Mouse (Mus musculus): ENCODE results near the gene Ntng1.

Gene Ntng1

GRCm38 (mm10) chr3:110143206-110144061 is at the start of gene Ntng1:
Gene Ntng1, minus strand, starts transcription at chr3:110144011.
- in situ Hi-C loops (cut with MboI, MseI) = loop anchor here (5.0 to 25.0 kb wide), 2 partner anchors 431 to 616 kb away; no protein-coding TSS in a partner anchor

GRCm38 (mm10) chr3:110187401-110187948 is 43.7 kb upstream of the Ntng1 start:
- in situ Hi-C loops (cut with MboI, MseI) = no loop called here

GRCm38 (mm10) chr3:110149089-110149488 is 5.3 kb upstream of the Ntng1 start:
- in situ Hi-C loops (cut with MboI, MseI) = loop anchor here (25.0 kb wide), 1 partner anchor 437 kb away; no protein-coding TSS in a partner anchor

GRCm38 (mm10) chr3:110144301-110145055 is 667 bp upstream of the Ntng1 start:
- in situ Hi-C loops (cut with MboI, MseI) = loop anchor here (5.0 to 25.0 kb wide), 2 partner anchors 432 to 617 kb away; no protein-coding TSS in a partner anchor

GRCm38 (mm10) chr3:110142314-110143205 is 1.3 kb downstream of the Ntng1 start:
- in situ Hi-C loops (cut with MboI, MseI) = loop anchor here (5.0 to 25.0 kb wide), 2 partner anchors 430 to 615 kb away; no protein-coding TSS in a partner anchor

- in situ Hi-C loops (cut with MboI, MseI) = loop anchor here (5.0 to 25.0 kb wide), 2 partner anchors 429 to 614 kb away; no protein-coding TSS in a partner anchor
These were observed 2.2 kb downstream of the Ntng1 start for GRCm38 (mm10) chr3:110141351-110142302.

- in situ Hi-C loops (cut with MboI, MseI) = loop anchor here (10.0 to 25.0 kb wide), 2 partner anchors 361 to 424 kb away; no protein-coding TSS in a partner anchor
These were observed 7.7 kb downstream of the Ntng1 start for GRCm38 (mm10) chr3:110136115-110136514.

GRCm38 (mm10) chr3:110133150-110133549 is 10.7 kb downstream of the Ntng1 start:
- in situ Hi-C loops (cut with MboI, MseI) = loop anchor here (10.0 to 25.0 kb wide), 2 partner anchors 358 to 421 kb away; no protein-coding TSS in a partner anchor

- in situ Hi-C loops (cut with MboI, MseI) = loop anchor here (10.0 to 25.0 kb wide), 2 partner anchors 357 to 420 kb away; no protein-coding TSS in a partner anchor
These were observed 11.5 kb downstream of the Ntng1 start for GRCm38 (mm10) chr3:110132289-110132688.

- in situ Hi-C loops (cut with MboI, MseI) = loop anchor here (10.0 to 25.0 kb wide), 2 partner anchors 356 to 419 kb away; no protein-coding TSS in a partner anchor
These were observed 12.5 kb downstream of the Ntng1 start for GRCm38 (mm10) chr3:110131043-110131891.

GRCm38 (mm10) chr3:110129607-110130006 is 14.2 kb downstream of the Ntng1 start:
- in situ Hi-C loops (cut with MboI, MseI) = loop anchor here (10.0 to 25.0 kb wide), 2 partner anchors 355 to 417 kb away; no protein-coding TSS in a partner anchor

GRCm38 (mm10) chr3:110105982-110106381 is 37.8 kb downstream of the Ntng1 start:
- in situ Hi-C loops (cut with MboI, MseI) = no loop called here

GRCm38 (mm10) chr3:110094407-110094806 is 49.4 kb downstream of the Ntng1 start:
- in situ Hi-C loops (cut with MboI, MseI) = no loop called here

- in situ Hi-C loops (cut with MboI, MseI) = no loop called here
These were observed 49.8 kb downstream of the Ntng1 start for GRCm38 (mm10) chr3:110094003-110094402.

GRCm38 (mm10) chr3:110092521-110092920 is 51.3 kb downstream of the Ntng1 start:
- in situ Hi-C loops (cut with MboI, MseI) = no loop called here

GRCm38 (mm10) chr3:110087189-110087588 is 56.6 kb downstream of the Ntng1 start:
- in situ Hi-C loops (cut with MboI, MseI) = no loop called here

GRCm38 (mm10) chr3:110085336-110085735 is 58.5 kb downstream of the Ntng1 start:
- in situ Hi-C loops (cut with MboI, MseI) = no loop called here

GRCm38 (mm10) chr3:110064709-110065256 is 79.0 kb downstream of the Ntng1 start:
- in situ Hi-C loops (cut with MboI, MseI) = no loop called here

Data from T-helper 2 cell (primary cell).